Mouse (Mus musculus) thymus, postnatal 25 days (tissue): ENCODE data around the gene Duoxa1.
"Not testable (repeated sequence)": the region's sequence is repeated elsewhere in the genome, so short reads cannot be mapped to it uniquely, and the experiment has no call there.

Experiments used
- DNase-seq: peaks from one replicate; pipeline ENCODE4 v3.0.0; 2022

Duoxa1 gene

GRCm38 (mm10) chr2:122313536-122313935 lies at the start of gene Duoxa1:
Gene Duoxa1, minus strand, starts transcription at chr2:122313730.
- no peak for DNase-seq

GRCm38 (mm10) chr2:122362622-122363523 lies 49.3 kb upstream of the Duoxa1 start:
- no peak for DNase-seq

DNA sequence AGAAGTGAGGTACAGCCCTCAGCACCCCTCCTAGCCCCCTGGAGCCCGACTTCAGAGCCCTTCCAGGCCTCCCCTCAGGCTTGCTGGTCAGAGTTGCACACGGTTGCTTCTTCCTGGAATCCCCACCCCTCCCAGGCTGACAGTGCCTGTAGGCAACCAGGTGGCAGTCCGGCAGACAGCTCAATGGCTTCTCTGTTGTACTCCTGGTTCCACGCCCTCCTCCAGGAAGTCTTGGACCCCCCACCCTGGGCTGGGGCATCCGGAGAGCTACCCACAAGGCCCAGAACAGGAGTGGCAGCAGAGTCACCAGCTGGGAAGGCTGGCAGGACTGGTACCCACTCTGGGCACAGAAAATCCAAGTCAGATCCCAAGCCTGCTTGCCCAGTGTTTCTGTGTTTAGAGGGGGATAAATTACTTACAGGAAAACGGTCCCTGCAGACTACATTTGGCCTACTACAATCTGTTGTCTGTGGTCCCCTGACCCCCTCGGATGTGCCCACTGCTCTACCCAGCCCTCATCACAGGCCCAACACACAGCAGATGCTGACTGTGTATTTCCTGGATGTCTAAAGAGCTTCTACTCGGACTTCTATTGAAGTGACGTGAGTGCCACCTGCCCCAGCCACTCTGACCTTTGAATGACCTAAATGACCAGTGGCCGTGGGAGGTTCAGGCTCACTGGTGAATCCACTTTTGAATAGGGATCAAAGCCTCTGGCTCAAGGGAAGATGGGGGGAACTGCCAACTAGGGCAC lies 48.5 kb upstream of the Duoxa1 start:
- DNase-seq = no peak

GRCm38 (mm10) chr2:122361181-122361580 lies 47.7 kb upstream of the Duoxa1 start:
- no peak for DNase-seq

DNA sequence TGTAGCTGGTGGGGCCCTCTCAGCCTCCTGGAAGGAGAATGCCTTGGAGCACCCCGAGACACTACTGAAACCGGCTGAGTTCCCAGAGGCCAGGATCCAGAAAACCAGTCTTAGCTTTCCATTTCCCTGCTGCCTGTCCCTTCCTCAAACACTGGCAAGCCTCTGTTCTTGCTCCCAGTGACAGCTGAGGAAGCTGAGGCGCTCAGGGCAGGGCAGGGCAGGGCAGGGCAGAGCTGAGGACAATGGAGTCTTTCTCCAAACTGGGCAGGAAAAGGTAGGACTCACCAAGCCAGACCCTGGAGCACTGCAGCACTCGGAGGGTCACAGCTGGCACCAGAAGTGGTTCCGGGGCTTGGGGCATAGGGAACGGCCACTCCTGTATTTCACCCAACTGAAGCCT lies 46.8 kb upstream of the Duoxa1 start:
- no peak for DNase-seq

GRCm38 (mm10) chr2:122356187-122356586 lies 42.7 kb upstream of the Duoxa1 start:
- no peak for DNase-seq

DNA sequence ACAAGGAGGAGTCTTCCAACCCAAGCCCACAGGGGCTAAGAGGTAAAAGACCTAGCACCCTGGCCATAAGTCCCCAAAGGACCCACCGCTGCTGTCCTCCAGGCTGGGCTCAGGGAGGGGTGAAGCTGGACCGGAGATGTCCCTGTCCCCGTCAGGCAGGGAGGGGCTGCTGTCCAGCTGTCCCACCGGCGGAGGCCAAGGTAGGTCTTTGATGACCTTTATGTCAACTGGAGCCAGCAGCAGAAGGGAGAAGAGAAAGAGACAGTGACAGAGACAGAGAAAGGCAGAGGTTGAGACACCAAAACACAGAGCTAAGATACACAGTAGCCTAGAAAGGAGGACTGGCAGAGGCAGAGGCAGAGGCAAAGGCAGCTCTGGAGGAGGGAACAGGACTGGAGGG lies 41.9 kb upstream of the Duoxa1 start:
- no peak for DNase-seq

DNA sequence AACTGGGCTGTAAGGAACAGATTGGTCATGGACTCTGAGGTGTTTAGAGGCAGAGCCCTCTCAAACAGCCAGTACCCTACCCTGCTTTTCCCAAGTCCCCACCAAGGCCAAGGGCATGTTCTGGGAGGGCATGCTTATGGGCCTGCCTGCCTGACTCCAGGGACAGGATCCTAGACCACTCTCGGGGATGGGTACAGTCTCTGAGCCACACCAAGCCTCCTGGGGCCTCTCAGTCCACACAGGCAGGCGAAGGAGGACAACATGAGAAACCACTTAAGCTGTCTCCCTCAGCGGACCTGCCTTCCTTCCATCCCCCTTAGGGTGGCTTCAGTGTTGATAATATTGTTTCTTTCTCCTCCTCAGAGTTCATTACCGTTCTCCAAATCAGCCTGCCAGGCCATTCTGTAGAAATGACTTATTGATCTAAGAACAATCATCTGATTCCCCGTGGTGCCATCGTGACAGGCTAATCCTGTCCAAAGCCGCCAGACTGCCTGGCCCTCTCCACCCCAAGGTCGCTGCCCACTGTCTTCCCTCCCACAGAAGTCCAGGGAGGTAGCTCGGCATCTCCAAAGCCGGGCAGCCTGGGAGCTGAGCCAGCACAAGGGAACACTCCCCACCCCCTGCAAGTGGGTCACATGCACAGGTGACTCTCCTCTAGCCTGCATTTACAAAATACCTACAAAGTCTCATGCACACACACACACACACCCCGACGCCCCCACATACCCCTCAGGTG lies 40.8 kb upstream of the Duoxa1 start:
- DNase-seq = no peak

- DNase-seq = no peak
Measured at GRCm38 (mm10) chr2:122353765-122354164, 40.2 kb upstream of the Duoxa1 start.

GRCm38 (mm10) chr2:122352992-122353391 lies 39.5 kb upstream of the Duoxa1 start:
- DNase-seq = no peak

DNA sequence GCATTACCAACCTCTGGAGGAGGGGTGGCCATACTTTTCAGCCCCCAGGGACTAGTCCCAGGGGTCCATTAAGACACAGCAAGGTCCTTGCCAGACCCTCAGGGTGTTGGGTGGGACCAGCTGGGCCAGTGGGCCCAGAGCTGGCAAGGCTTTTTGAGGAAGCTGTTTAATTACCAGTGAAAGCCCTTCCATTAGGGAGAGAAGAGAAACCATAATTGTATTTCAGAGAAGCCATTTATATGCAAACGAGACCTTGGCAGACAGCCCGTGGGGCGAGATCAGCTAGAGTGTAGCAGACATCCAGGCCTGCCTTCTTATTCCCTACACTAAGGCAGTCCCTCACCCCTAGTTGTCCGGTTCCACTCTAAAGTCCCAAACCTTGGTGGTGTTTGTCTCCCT lies 38.4 kb upstream of the Duoxa1 start:
- DNase-seq = no peak

DNA sequence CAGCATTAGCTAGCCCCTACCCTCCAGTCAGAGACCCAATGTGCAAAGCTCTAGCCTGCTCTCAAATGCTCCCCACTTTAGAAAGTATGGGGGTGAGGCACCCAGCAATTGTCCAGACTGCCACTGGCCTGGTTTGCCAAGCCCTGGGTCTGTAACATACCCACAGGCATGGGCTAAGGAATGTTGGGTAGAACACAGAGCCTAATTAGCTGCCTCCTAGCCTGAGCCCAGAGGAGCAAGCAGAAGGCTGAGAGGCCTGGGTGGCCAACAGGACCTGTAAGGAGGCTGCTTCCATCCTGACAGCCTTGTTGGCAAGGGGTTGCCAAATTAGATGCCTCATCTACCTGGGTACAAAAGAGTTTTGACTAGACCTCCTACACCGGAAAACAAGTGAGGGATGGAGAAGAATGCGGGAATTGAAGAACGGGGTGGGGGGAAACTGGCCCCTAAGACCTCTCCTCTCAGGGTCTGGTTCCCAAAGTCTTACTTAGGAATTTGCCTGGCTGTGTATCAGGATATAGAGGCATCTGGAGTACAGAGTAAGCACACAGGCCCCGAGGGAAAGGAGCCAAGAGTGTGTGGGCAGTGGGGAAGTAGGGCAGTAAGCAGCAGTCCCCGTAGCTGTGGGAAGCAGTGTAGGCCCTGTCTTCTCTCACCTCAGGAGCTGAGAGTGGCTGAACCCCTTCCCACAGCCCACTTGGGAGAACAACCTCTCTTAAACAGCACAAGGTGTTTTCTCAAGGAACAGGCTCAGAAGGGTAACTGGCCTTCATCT lies 37.8 kb upstream of the Duoxa1 start:
- no peak for DNase-seq

- DNase-seq = no peak
Measured at GRCm38 (mm10) chr2:122349136-122349785, 35.7 kb upstream of the Duoxa1 start.

DNA sequence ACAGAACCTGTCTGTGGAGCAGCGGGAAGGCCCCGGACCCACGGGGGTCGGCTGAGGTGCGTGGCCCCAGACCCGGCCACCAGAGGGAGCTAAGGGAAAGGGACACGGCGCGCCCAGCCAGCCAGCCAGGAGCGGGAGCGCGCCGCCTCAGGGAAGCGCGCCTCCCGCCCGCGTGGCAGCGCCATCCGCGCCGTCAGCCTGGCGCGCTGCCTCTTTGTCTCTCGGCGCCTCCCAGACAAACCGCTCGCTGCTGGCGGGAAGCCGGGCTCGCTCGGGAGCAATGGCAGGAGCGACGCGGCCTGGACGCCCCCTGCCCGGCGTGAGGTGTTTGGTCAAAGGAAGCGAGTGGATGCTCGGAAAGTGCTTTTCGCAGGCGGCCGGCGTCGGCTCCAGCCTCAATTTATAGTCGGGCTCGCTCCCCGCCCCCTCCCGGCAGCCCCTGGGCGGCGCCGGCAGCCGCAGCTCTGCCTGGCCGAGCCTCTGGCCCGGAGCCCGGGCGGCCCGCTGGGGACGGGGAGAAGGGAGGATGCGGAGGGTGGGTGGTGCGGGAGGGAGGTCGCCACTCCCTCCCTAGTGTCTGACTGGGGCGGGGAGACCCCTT lies 35.1 kb upstream of the Duoxa1 start:
- peak; percentile 90 for DNase-seq

DNA sequence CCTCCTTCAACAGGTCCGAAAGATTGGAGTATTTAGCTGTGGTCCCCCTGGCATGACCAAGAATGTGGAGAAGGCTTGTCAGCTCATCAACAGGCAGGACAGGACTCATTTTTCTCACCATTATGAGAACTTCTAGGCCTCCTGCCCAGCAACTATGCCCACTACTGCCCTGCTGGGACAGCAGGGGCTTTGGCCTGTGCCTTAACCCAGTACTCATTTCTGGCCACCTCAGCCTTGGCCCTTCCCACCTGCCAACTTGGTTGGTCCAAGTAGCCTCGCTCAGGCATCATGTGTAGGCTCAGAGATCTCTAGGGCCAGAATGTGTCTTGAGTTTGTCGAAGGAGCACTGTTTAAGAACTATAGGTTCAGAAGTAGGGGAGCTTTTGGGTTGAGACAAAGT lies 33.7 kb upstream of the Duoxa1 start:
- DNase-seq = no peak

GRCm38 (mm10) chr2:122346164-122346563 lies 32.6 kb upstream of the Duoxa1 start:
- DNase-seq = not testable (repeated sequence)

GRCm38 (mm10) chr2:122345106-122345893 lies 31.8 kb upstream of the Duoxa1 start:
- no peak for DNase-seq

DNA sequence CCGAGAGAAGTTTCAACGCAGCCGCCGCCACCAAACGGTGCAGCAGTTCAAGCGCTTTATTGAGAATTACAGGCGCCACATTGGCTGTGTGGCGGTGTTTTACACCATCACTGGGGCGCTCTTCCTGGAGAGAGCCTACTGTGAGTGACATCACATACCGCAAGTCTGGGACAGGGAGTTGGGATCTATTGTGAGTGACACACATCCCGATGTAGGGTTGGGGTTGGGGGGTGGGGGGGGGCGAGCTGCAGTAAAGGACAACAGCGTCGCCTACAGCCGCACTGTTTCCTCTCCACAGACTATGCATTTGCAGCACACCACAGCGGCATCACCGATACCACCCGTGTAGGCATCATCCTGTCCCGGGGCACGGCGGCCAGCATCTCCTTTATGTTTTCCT lies 23.8 kb upstream of the Duoxa1 start:
- DNase-seq = no peak

DNA sequence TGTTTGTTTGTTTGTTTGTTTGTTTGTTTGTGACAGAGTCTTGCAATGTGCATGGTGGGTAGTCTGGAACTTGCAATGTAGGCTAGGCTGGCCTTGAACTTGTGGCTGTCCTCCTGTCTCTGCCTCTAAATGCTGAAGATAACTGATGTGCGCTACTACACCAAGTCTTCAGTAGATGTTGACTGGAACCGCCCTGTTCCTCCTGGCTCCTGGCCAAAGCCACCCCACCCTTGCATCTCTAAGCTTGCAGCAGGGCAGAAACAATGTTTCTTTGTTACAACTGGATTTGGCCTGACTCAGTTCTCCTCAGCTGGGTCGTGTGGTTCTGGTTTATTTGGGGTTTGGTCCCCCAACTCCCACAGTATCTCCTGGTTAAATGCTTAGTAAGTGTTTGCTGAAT lies 20.6 kb upstream of the Duoxa1 start:
- no peak for DNase-seq

- no peak for DNase-seq
Measured at GRCm38 (mm10) chr2:122332222-122332621, 18.7 kb upstream of the Duoxa1 start.

GRCm38 (mm10) chr2:122330317-122330716 lies 16.8 kb upstream of the Duoxa1 start:
- not testable (repeated sequence) for DNase-seq
